Mouse (Mus musculus) heart, embryonic 15.5 days (tissue): Measurements from ENCODE around the gene Ifitm10. TPM values are rescaled to one million over a fixed set of nuclear protein-coding genes. Genes with fewer than 3 reads are reported as not detected.

Source experiments
- ATAC-seq: fragments of 200-750 bp; cut with Nextera tagmentation; replicated peaks from 2 replicates; pipeline ENCODE4 v1.8.0; 2017; ENCODE audit warnings: low read depth, moderate TSS enrichment; ENCODE audit not compliant: insufficient number of reproducible peaks, insufficient read depth, low FRiP score
- H3K27ac ChIP-seq: fragments of 300-500 bp; sonication (generic); 2 replicates; pipeline ENCODE4 v1.5.1; 2015; ENCODE audit warnings: mild to moderate bottlenecking, inconsistent platforms
- H3K27me3 ChIP-seq: fragments of 300-500 bp; sonication (generic); 2 replicates; pipeline ENCODE4 v1.6.1; 2015; ENCODE audit warnings: inconsistent platforms
- H3K36me3 ChIP-seq: fragments of 300-500 bp; sonication (generic); 2 replicates; pipeline ENCODE4 v1.6.1; 2015; ENCODE audit warnings: mild to moderate bottlenecking, inconsistent platforms
- H3K4me1 ChIP-seq: fragments of 300-500 bp; sonication (generic); replicated peaks from 2 replicates; pipeline ENCODE4 v1.6.1; 2015; ENCODE audit warnings: inconsistent platforms
- H3K4me2 ChIP-seq: fragments of 300-500 bp; sonication (generic); 2 replicates; pipeline ENCODE4 v1.6.1; 2015; ENCODE audit warnings: inconsistent platforms, mild to moderate bottlenecking, moderate library complexity
- H3K4me3 ChIP-seq: fragments of 300-500 bp; sonication (generic); 2 replicates; pipeline ENCODE4 v1.5.1; 2015; ENCODE audit warnings: mild to moderate bottlenecking, inconsistent platforms
- H3K9ac ChIP-seq: fragments of 300-500 bp; sonication (generic); 2 replicates; pipeline ENCODE4 v1.6.1; 2015; ENCODE audit warnings: mild to moderate bottlenecking, inconsistent platforms
- H3K9me3 ChIP-seq: fragments of 300-500 bp; sonication (generic); replicated peaks from 2 replicates; pipeline ENCODE4 v1.6.1; 2016; ENCODE audit warnings: inconsistent platforms
- WGBS: fragments of 180-500 bp; shearing (Covaris S2); methylation state at CpG from one replicate; pipeline ENCODE4 v1.1.7; 2015; ENCODE audit warnings: mixed read lengths; 5-methylcytosine and 5-hydroxymethylcytosine counted together
- polyA plus RNA-seq: library from polyadenylated mRNA; unstranded; fragments of >200 nt; fragmentation: Nextera tagmentation; extraction: Ambion mirVana; gene quantifications from 2 replicates; pipeline ENCODE4 v1.2.1, GENCODE M21; 2015

Gene Ifitm10
- polyA plus RNA-seq, 1 experiment from 2014 or later = 5.5 TPM

DNA sequence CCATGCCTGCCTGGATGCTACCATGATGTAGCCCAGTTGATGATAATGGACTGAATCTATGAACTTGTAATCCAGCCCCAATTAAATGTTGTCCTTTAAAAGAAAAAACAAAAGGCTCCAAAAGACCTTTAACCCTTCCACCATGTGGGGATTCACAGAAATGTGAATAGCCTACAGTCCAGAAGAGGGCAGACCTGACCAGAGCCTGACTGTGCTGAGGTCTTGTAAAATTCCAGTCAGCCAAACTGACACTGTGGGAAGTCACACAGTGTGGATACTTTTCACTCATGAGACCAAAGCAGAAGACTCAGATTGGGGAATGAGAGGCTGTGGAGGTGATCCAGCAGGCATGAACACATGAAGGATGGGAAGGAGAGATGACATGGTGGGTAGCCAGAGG, 12.8 kb downstream of the Ifitm10 start:
- no peaks in the 10 kb centered on the region for H3K9me3 ChIP-seq
- H3K27ac ChIP-seq = no peak overlapping the region
- no peak overlapping the region for H3K9ac ChIP-seq
- no peaks in the 10 kb centered on the region for H3K4me1 ChIP-seq
- no peaks in the 10 kb centered on the region for H3K36me3 ChIP-seq
- H3K4me3 ChIP-seq = no peak overlapping the region
- H3K27me3 ChIP-seq = no peaks in the 10 kb centered on the region
- ATAC-seq = no peak
- H3K4me2 ChIP-seq = no peak overlapping the region

DNA sequence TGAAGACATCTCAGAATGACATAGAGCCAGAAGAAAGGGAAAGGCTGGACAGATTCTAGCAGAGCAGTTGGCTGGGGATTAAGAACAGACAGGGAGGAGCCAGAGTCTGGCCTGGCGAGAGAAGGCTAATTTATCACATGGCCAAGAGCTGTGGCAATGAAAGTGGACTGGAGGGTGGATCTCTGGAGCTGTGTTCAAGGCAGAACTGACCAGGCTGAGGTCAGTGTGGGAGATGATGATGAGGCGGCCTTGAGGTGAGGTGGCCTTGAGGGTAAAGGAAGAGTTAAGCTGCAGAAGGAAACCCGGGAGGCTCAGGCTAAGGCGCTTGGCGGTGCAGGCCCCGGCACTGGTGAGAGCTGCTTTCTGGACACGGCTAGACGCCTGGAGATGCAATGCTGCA, 14.4 kb downstream of the Ifitm10 start:
- Histone ChIP-seq H3K9me3 (no peaks in the 10 kb centered on the region), H3K36me3 (no peaks in the 10 kb centered on the region), H3K4me1 (peaks cover 9% of the 10 kb centered on the region), H3K27ac (no peak overlapping the region), H3K4me3 (no peak overlapping the region), H3K27me3 (no peaks in the 10 kb centered on the region; the same call in 1 of the 2 replicates), H3K4me2 (no peak overlapping the region), H3K9ac (no peak overlapping the region)
- no peak; the same call in 1 of the 2 replicates for ATAC-seq
- WGBS = 70% methylated on average over 8 of the region's 8 CpGs

GRCm38 (mm10) chr7:142357566-142357965, 16.0 kb downstream of the Ifitm10 start:
- no peak overlapping the region for H3K27ac ChIP-seq
- no peak overlapping the region for H3K9ac ChIP-seq
- H3K9me3 ChIP-seq = no peaks in the 10 kb centered on the region
- ATAC-seq = no peak
- no peaks in the 10 kb centered on the region for H3K36me3 ChIP-seq
- H3K4me3 ChIP-seq = no peak overlapping the region
- H3K4me1 ChIP-seq = peaks cover 12% of the 10 kb centered on the region
- no peak overlapping the region for H3K4me2 ChIP-seq
- H3K27me3 ChIP-seq = no peaks in the 10 kb centered on the region; the same call in 1 of the 2 replicates
- 77% methylated on average over 3 of the region's 3 CpGs for WGBS

DNA sequence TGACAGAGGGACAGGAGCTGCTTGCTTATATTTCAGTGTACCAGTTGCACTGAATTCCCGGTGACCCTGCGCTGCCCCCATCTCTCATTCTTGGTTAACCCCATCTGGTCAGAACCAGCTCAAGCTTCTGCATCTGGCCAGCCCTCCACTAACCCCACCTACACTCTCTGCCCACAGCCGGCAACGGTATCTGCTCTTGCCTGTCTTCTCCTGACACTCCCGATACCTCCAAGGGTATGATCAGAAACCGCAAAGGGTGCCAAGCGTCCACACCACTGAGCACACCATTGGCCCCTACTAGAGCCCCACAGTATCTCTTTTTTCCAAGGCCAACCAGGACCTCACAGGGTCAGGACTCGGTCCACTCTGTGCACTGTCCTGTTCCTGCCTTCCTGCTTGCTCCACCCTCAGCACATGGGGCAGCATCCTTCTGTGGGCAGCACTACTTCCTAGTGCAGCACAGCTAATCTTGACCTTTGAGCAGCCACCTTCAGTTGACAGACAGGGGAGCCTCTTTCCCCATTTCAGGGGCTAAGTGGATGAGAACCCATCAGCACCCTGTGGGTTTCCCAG, 18.8 kb downstream of the Ifitm10 start:
- Histone ChIP-seq H3K27me3 (no peaks in the 10 kb centered on the region; the same call in 1 of the 2 replicates), H3K36me3 (no peaks in the 10 kb centered on the region), H3K4me1 (peaks cover 12% of the 10 kb centered on the region), H3K4me3 (no peak overlapping the region), H3K27ac (no peak overlapping the region), H3K4me2 (no peak overlapping the region), H3K9me3 (no peaks in the 10 kb centered on the region), H3K9ac (no peak overlapping the region)
- WGBS = 34% methylated on average over 8 of the region's 8 CpGs
- ATAC-seq = 0 out of 2 replicates have a peak, but pooled peaks have one; percentile 24

- no peaks in the 10 kb centered on the region for H3K9me3 ChIP-seq
- no peak overlapping the region for H3K9ac ChIP-seq
- no peak overlapping the region for H3K27ac ChIP-seq
- H3K36me3 ChIP-seq = no peaks in the 10 kb centered on the region
- H3K4me3 ChIP-seq = no peak overlapping the region
- no peaks in the 10 kb centered on the region; the same call in 1 of the 2 replicates for H3K27me3 ChIP-seq
- no peak for ATAC-seq
- no peak overlapping the region for H3K4me2 ChIP-seq
- H3K4me1 ChIP-seq = peaks cover 15% of the 10 kb centered on the region
- 50% methylated on average over 5 of the region's 5 CpGs for WGBS
Observed at GRCm38 (mm10) chr7:142353854-142354253, 19.7 kb downstream of the Ifitm10 start.

DNA sequence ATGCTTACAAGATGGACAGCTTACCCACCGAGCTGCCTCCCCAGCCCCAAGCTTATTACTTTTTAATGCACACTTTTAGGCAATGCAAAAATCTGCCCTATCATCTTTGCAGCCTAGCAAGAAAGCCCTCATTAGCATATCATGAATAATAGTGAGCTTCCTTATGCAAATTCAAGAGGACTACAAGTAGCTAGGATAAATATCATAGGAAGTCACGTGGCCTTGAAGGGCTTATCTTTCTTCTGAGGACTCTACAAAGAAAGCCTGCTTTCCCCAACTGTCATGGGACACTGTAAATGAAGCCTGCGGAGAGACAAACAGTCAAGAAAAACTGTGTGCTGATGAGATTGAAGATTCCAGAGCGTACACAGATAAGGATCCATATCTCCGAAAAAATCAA, 22.0 kb downstream of the Ifitm10 start:
- no peak overlapping the region for H3K27ac ChIP-seq
- H3K4me1 ChIP-seq = peaks cover 15% of the 10 kb centered on the region
- 62% methylated on average over 5 of the region's 5 CpGs for WGBS
- no peak for ATAC-seq
- H3K9me3 ChIP-seq = no peaks in the 10 kb centered on the region
- H3K4me3 ChIP-seq = no peak overlapping the region
- H3K27me3 ChIP-seq = no peaks in the 10 kb centered on the region; the same call in 1 of the 2 replicates
- no peaks in the 10 kb centered on the region for H3K36me3 ChIP-seq
- no peak overlapping the region for H3K4me2 ChIP-seq
- no peak overlapping the region for H3K9ac ChIP-seq

DNA sequence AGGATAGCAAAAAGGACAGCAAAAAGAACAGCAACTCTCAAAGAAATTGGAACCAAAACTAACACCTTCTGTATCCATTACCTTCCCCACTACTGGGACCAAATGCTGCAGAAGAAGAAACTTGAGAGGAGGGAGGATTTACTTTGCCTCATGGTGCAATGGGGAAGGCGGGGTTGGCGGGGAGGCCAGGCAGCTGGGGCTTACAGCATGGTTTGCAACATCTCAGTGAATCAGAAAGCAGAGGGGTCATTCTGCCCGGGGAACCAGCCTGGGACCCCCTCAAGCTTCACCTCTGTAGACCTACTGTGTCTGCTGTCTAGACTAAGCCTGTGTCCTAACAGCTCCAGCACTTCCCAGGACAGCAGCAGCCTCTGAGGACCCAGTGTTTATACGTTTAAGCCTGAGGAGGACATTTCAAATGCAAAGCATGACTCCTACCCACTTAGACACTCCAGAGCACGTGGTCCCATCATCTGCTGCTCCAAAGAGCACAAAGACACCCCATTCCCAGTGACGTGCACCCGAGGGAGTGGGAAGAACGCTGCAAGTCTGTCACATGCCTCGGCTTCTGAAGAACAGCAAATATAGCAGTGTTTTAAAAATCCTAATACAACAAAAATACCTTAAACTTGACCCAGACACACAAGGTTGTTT, 24.1 kb downstream of the Ifitm10 start:
- H3K27ac ChIP-seq = no peak overlapping the region
- no peak overlapping the region for H3K4me3 ChIP-seq
- ATAC-seq = no peak
- no peaks in the 10 kb centered on the region for H3K36me3 ChIP-seq
- H3K9ac ChIP-seq = no peak overlapping the region
- H3K9me3 ChIP-seq = no peaks in the 10 kb centered on the region
- WGBS = 40% methylated on average over 9 of the region's 9 CpGs
- peaks cover 9% of the 10 kb centered on the region for H3K4me1 ChIP-seq
- H3K4me2 ChIP-seq = no peak overlapping the region
- H3K27me3 ChIP-seq = no peaks in the 10 kb centered on the region

- Histone ChIP-seq H3K27me3 (no peaks in the 10 kb centered on the region), H3K9me3 (no peaks in the 10 kb centered on the region), H3K4me2 (no peak overlapping the region), H3K4me1 (peaks cover 3% of the 10 kb centered on the region; the same call in 1 of the 2 replicates), H3K27ac (no peak overlapping the region), H3K36me3 (no peaks in the 10 kb centered on the region), H3K9ac (no peak overlapping the region), H3K4me3 (no peak overlapping the region)
- 64% methylated on average over 4 of the region's 4 CpGs for WGBS
- ATAC-seq = no peak
Observed at GRCm38 (mm10) chr7:142347542-142347941, 26.0 kb downstream of the Ifitm10 start.

DNA sequence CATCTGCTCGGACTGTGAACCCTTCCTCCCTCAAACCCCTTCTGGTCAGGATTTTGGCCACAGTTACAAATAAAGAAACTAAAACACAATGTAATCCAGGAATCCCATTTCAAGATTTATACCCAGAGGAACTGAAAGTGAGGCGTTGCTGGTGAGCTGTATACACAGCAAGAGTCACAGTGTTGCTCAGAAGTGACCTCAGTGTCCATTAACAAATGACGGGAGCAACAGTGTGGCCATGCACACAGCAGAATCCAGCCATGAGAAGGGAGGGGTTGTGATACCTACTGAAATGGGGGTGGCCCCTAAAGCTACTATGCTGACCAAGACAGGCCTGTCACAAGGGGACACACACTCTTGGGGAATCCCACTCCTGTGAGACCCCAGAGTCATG, 31.3 kb downstream of the Ifitm10 start:
- H3K4me3 ChIP-seq = no peak overlapping the region
- no peak overlapping the region for H3K4me2 ChIP-seq
- H3K27me3 ChIP-seq = no peaks in the 10 kb centered on the region
- no peak overlapping the region for H3K9ac ChIP-seq
- 69% methylated on average over 3 of the region's 3 CpGs for WGBS
- 0 out of 2 replicates have a peak overlapping the region, but pooled peaks have one; percentile 11 for H3K27ac ChIP-seq
- ATAC-seq = no peak
- H3K36me3 ChIP-seq = no peaks in the 10 kb centered on the region
- peaks cover 7% of the 10 kb centered on the region for H3K4me1 ChIP-seq
- H3K9me3 ChIP-seq = no peaks in the 10 kb centered on the region

DNA sequence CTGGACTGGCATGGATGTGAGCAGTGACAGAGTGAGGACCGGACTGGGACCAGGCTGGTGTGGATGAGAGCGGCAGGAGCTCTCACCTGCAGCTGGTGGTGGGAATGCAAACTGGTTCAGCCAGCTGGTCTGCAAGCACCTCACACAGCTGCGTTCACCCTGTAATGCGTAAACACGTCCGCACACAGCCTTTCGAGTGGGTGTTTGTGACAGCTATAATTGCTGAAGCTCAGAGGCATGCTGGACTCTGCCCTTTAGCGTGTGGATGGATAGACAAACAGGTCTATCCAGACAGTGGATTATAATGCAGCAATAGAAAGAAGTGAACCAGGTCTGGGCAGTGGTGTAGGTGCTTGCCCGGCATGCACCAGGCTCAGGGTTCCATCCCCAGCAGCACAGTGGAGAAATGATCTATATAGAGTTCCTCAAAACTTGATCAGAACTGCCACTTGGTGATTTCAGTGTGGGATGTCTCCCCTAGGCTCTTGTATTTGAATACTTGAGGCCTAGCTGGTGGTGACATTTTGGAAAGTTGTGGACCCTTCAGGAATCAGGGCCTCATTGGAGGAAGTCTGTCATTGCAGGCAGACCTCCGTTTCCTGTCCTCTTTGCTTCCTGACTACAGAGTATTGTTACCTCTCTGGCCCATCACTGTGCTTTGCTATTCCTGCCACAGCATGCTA, 31.8 kb downstream of the Ifitm10 start:
- Histone ChIP-seq H3K4me3 (no peak overlapping the region), H3K4me2 (no peak overlapping the region), H3K4me1 (peaks cover 7% of the 10 kb centered on the region), H3K36me3 (no peaks in the 10 kb centered on the region), H3K27me3 (no peaks in the 10 kb centered on the region), H3K9ac (no peak overlapping the region), H3K9me3 (no peaks in the 10 kb centered on the region), H3K27ac (0 out of 2 replicates have a peak overlapping the region, but pooled peaks have one; percentile 11)
- no peak for ATAC-seq
- WGBS = 65% methylated on average over 10 of the region's 10 CpGs

- Histone ChIP-seq H3K36me3 (no peaks in the 10 kb centered on the region), H3K4me3 (no peak overlapping the region), H3K4me1 (peaks cover 7% of the 10 kb centered on the region), H3K4me2 (no peak overlapping the region), H3K27ac (no peak overlapping the region), H3K9me3 (no peaks in the 10 kb centered on the region), H3K9ac (no peak overlapping the region), H3K27me3 (no peaks in the 10 kb centered on the region)
- ATAC-seq = no peak
- WGBS = 48% methylated on average over 10 of the region's 10 CpGs
Observed at GRCm38 (mm10) chr7:142340269-142340970, 33.1 kb downstream of the Ifitm10 start.
